Mouse (Mus musculus): ENCODE data around the gene Ntsr1.

The Ntsr1 gene

DNA sequence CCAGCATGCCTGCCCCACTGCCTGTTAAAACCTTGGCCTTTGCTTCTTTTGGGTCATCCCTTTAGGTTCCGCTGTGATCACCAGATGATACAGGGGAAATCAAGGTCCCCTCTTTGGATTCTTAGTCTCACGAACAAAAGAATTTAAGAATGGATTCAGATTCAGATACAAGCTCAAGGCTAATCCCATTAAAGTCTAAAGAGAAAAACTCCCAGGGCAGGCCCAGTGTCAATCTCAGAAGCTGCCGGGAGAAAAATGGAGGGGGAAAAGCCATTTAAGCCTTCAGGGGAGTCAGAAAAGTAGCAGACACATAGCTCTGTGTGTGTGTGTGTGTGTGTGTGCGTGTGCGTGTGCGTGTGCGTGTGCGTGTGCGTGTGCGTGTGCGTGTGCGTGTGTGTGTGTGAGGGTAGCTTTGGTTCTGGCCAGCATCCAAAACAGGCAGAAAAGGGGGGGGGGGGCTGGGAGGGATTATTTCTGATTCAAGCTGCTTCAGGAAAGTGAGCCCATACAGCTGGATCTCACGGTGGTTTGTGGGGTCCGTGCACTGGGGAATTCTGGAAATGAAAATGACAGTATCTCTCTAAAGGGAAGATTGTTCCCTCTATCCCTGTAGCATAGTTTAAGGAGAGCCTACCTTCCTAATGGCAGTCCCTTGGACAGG, 8.8 kb downstream of the Ntsr1 start:
- DNase-seq (ENCODE audit: low read depth, low spot score) = no peak

DNA sequence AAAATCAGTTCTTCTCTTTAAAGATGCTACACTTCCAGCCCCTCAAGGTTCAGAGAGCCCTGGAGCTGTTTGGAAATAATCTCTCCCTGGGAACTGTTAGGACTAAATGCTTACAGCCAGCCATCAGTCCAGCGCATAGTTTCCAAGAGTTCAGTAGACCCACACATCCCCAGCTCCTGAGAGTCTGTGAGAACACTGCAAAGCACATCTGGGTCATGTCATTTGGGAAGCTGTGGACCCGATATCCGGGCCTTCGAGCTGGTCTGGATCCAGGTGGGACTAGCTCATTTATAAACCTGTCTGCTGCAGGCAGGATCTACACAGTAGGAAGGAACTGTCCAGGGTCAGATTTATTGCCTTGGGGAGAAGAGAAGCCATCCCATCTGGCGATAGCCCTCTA, 11.1 kb downstream of the Ntsr1 start:
- DNase-seq (ENCODE audit: low read depth, low spot score) = no peak

DNA sequence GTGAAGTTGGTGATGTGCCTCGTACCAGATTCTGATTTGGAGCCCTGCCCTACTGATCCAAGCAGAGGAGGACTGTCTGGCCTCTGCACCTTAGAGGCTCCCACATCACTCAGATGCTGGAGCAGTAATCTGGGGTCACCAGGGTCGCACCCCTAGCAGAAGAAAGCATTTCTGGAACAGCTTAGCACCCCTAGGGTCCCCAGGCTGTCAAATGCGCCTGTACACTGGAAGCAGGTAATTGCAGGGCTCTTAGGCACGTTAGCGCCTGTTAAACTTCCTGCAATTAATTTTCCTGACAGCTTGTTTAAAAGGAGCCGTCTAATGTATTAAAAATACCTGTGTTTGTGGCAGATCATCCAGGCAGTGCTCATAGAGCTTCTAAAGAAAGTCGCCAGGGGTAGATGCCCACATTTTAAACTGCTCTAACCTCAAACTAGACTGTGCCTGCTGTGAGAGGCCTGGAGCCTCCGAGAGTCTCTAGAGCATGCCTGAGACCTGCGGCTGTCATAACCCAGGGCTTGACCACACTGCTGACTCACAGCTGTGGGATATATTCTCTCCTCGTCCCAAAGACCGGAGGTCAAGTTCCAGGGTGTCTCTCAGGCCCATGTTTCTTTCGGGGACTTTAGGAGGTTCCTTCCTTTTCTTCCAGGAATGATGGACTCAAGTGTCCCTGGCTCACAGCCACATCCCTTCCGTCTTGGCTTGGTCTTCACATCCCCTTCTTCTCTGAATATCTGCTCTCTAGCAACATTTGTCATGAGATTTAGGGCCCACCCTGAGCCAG, 12.3 kb downstream of the Ntsr1 start:
- peak; percentile 69 for DNase-seq (ENCODE audit: low read depth, low spot score)

DNA sequence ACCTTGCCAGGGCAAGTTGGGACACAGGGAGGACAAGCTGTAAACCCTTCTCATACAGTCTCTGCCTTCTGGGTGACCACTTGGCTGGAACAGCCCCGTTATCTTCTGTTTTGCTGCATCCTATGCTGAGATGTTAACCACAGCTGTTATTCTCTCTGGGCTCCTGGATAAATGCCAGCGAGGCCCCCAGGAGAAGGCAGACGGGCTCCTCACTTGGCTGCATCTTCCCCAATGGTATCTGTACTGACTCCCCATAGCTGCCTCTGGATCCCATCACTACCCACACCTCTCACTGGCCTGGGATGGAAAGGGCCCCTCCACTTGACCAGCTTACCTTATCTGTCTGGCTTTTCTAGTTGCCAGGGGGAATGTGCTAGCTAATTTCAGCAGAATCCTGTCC, 13.2 kb downstream of the Ntsr1 start:
- DNase-seq (ENCODE audit: low read depth, low spot score) = no peak

DNA sequence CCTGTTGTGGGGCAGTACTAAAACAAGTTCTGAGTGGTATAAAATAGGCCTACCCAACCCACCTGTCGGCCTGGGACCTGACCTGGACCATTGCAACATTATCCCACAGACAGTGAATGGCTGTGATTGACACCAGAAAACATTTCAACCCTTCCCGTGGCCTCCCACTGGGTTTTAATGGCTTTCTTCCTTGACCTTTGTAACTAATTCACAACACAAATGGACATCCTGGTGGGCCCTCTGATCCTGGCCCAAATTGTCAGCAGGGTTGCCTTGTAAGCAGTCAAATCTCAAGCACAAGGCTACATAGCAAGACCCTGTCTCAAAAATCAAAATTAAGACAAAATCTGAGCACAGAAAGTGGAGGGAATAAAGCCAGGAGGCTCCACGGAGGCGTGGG, 14.1 kb downstream of the Ntsr1 start:
- DNase-seq (ENCODE audit: low read depth, low spot score) = no peak

DNA sequence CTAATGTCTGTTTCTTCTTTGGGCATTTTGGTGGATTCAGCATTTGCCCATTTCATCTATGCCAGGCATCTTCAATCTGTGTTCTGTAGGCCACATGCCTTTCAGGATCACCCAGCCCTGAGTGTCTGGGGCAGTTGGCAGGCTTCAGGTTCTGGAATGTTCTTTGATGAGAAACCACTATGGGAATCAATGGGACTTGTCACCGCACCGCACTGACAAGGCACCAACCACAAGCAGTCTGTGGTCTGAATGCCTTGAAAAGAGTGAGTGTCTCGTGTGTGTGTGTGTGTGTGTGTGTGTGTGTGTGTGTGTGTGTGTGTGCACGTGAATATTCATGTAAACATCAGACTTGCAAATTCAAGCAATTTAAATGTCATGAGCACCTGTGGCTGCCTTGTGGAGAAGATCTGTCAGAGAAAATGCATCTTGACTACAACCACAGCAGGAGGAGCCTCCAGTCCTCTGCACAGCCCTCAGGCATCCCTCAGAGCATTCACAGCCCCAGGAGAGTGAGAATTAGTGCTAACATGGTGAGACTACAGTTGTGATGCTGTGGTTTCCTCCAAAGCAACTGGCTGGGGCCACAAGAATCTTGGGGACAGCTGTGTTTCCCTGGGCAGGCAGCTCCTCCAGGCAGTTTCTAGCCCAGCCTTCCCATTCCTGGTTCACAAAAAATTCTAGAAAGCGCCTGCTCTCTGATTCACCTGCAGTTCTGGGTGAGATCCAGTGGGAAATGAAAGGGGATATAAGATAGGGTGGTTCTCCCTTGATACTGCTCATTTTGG, 21.9 kb downstream of the Ntsr1 start:
- peak; percentile 25 for DNase-seq (ENCODE audit: low read depth, low spot score)

DNA sequence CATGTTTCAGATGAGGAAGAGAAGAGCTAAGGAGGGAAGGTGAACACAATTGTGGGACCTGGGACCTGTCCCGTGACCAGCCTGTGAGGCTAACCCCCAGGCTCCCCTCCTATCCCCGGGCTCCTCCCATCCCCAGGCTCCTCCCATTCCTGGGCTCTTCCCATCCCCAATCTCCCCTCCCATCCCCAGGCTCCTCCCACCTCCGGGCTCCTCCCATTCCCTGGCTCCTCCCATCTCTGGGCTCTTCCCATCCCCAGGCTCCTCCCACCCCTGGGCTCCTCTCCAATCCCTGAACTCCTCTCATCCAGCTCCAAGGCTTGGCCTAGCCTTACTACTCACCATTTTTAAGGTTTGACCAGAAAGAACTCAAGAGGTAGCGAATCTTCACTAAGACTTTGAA, 23.0 kb downstream of the Ntsr1 start:
- no peak for DNase-seq (ENCODE audit: low read depth, low spot score)

DNA sequence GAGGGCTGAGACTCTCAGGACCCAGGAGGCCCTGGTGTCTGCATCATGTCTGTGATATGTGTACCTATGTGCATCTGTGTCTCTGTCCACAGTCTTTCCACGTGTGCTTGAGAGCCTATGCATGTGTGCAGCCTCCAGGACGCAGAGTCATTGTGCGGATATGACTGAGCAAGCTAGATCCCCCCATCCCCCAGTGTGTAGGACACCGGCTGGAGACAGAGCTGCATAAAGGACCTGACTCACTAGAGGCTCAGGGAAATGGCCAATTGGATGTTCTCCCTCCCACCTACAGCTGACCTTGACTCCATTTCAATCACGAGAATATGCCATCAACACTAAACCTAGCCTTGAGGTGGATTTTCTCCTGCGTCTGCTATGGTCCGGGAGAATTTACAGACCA, 27.7 kb downstream of the Ntsr1 start:
- DNase-seq (ENCODE audit: low read depth, low spot score) = peak; percentile 20

DNA sequence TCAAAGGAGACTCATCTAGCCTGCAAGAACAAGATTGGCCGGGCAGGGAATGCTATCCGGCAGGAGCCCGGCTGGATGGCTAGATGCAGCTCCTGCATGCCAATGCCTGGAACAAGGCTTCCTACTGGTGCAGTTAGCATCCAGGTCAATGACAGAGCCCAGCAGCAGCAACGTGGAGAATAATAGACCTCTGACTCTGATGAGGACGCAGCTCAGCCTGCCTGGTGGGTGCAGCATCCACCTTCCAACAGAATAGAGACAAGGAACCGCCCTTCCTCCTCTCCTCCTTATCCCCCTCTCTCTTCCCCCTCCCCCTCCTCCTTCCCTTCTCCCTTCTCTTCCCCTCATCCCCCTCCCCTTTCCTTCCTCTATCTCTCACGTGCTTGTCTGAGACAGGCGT, 28.1 kb downstream of the Ntsr1 start:
- DNase-seq (ENCODE audit: low read depth, low spot score) = no peak

DNA sequence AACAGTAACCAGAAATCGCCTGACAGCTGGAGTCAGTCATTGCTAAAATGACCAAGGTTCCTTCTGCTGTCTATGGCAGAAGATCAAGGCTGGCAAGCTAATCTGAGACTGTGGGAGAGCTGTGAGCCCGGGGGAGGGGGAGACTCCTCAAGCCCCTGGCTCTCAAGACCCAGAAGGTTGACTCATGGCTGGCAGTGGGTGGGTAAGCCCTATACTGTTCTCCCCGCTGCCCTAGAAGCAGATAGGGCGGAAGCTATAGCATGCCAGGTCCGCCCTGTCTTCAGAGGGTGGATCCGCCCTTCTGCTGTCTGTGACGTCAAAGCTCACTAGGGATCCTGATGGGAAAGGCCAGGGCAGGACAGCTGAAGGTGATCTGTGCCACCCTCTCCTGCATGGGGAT, 30.4 kb downstream of the Ntsr1 start:
- DNase-seq (ENCODE audit: low read depth, low spot score) = no peak

DNA sequence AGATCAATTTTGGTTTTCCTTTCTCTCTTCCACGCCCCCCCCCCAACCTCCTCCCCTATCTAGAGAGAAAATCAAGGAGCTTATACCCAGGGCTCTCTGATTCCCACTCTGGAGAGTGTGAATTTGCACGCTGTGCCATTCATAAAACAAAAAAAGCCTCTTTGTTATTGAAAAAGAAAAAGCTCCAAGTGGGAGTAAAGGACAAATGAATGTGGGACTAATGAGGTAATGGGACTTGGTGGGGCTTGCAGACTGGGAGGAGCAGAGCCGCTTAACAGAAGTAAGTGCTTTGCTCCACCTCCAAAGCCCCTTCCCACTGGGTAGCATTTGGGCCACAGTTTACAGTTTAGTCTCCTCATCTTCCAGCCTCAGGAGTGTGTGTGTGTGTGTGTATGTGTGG, 30.8 kb downstream of the Ntsr1 start:
- no peak for DNase-seq (ENCODE audit: low read depth, low spot score)

DNA sequence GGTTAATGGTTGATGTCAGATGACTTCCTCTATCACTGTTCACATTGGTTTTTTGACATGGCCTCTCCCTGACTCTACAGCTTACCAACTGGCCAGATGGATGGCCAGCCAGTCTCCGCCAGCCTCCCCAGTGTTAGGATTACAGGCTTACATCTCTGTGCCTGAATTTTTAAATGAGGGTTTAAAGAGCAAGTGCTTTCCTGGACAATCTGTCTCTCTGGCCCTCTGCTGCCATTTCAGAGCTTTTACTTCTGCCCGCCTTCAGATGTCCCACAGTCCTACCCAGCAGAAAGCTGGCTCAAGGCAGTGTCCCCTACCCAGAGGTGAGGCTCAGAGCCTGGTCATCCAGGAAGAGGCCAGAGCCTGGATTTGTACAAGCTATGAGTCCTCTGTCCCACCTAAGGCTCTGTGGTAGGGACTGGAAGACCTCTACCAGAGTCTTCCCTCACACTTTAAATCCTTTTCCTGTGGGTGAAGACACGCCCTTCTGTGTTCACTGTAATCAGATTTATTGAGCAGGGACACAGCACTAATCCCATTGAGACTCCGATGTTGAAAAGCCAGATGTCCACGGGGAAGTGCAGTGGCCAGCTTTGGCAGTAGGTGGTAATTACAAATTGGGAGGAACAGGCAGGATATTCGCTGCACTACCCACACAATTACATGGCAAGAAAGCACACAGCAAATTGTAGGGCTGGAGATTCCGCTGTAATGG, 32.1 kb downstream of the Ntsr1 start:
- no peak for DNase-seq (ENCODE audit: low read depth, low spot score)

DNA sequence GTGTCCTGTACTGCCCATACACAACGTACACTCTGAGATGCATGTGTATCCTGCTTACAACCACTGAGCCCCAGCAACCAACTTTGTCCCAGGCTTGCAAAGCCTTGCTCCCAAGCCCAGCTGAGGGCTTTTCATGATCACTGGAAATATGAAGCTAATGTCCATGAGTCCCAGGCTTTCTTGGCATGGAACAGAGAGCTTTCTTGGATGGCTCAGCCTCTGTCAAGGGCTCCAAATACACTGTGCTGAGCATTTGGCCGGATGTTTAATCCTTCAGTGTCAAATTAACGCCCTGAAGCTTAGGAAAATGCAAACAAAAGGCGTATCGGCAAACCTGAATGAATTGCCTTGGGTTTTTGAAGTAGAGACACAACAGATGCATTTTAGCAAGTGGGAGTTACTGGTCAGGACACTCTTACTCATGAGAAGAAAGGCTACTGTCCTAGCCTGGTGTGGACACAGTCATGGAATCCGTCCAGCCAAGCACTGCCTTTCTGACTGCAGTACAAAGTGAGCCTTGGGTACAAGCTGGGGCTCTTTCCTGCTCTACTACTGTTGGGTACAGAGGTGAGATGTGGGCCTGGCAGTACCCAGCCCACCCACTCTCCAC, 32.7 kb downstream of the Ntsr1 start:
- DNase-seq (ENCODE audit: low read depth, low spot score) = peak; percentile 9

DNA sequence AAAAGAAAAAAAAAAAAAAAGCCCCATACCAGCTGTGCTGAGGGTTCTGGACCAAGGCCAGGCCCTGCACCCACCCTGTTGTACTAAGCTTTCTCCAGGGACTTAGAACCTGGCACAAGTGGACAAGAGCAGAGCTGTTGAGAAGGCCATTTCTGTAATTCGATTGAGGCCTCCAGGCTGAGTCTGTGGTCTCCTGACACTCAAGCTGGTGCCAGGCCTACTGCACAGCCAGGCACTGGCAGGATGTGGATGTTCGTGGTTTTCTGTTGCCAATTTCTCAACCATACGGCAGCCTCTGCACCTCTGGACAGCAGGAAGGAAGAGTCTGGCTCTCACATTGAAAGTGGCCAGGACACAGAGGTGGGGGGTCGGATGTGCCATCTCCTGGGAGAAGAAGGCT, 33.5 kb downstream of the Ntsr1 start:
- DNase-seq (ENCODE audit: low read depth, low spot score) = peak; percentile 35

DNA sequence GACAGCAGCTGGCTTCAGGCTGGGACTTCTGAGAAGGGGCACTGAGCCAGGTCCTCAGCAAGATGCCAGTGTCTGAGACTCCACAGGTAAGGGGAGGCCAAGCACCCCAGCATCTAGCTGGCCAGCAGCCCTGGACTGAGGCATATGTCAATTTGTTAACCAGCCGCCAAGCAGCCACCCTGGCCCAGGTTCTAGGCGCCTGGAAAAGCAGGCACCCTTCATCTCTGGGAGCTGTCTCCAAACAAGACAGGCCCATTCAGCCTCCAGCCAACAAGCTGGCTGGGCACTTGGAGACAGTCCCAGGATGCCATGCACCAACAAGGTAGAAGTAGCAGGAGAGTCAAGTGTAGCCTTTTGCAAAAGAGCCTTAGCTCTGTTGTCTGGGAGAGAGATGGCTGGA, 43.9 kb downstream of the Ntsr1 start:
- no peak for DNase-seq (ENCODE audit: low read depth, low spot score)

DNA sequence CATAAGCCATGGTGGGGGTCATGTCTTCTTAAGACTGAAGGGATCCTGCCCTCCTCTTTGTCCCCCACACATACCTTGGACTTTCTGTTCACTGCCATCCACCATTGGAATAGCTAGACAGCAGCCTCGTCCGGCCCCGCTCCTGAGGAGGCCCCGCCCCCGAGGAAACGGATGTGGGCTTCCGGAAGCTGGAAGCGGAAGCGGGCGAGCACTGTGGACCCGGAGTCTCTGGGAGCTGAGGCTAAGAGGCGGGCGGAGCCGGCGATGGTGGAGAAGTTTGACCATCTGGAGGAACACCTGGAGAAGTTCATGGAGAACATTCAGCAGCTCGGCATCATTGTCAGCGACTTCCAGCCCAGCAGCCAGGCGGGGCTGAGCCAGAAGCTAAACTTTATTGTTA, 45.3 kb downstream of the Ntsr1 start:
- DNase-seq (ENCODE audit: low read depth, low spot score) = no peak

DNA sequence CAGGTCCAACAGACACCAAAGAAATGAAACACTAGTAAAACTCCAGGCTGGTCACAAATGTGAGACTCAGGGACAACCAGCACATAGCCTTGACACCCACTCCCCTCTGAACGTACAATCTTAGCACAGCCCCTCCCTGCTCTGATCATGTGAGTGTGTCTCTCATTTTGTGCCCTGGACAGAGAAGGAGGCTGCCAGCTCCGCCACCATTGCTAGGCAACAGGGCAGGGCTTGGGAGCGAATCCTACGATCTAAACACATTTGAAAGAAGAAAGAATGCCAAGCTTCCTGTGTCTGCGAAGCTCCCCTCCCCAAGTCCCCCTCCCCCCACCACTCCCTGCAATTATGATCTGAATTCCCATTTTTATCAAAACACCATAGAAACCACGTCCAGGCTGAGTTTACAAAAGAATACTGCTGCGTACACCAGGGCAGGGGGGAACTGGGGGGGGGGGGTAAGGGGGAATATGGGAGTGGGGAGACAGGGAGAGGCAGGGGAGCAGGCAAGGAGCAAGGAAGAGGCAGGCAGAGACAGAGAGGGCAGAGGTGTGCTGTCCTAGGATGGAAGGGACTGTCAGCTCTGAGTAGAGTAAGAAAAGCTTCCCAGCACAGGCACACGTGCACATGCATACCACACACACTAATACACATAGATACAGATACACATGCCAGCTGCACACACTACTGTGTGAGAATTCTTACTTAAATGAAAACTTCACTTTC, 47.8 kb downstream of the Ntsr1 start:
- no peak for DNase-seq (ENCODE audit: low read depth, low spot score)

DNA sequence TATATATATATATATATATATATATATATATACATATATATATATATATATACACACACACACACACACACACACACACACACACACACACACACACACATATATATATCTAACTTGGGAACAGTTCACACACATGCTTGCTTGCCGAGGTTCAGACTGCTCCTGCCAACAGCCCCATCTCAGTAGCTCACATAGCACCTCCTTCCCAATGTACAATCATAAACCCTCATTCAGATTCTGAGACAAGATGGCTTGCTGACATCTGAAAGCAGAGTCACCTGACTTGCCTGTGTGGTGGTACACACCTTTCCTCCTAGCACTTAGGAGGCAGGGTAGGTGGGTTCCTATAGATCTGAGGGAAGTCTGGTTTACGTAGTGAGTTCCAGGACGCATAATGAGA, 52.6 kb downstream of the Ntsr1 start:
- no peak for DNase-seq (ENCODE audit: low read depth, low spot score)

DNA sequence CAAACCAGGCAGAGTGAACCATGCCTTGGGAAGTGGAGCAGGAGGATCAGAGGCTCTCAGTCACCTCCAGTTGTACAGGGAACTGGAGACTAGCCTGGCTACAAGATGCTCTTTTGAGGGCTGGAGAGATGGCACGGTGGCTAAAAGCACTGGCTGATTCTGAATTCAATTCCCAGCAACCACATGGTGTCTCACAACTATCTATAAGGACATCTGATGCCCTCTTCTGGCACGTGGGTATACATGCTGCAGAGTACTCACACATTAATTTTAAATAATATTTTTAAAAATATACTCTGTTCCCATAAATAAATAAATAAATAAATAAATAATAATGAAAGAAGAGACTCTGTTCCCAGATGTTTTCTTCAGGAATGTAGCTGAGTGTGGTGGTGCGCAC, 55.4 kb downstream of the Ntsr1 start:
- DNase-seq (ENCODE audit: low read depth, low spot score) = peak; percentile 68

DNA sequence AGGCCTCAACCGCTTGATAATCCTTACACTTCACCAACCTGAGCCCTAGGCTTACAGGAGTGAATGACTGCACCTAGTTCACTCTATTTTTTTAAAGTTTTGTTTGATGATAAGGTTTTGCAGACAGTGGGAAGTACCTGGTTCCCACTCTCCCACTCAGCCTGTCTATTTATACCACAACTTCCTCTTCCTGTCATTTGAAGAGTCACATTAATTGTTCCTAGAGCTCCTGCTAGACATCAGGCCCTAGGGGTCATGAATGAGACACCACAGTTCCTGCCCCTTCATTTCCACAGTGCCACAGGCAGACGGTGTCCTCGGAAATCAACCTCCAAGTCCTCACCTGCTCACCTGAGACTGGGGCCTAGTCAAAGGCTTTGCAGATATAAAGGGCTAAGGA, 56.7 kb downstream of the Ntsr1 start:
- no peak for DNase-seq (ENCODE audit: low read depth, low spot score)

DNA sequence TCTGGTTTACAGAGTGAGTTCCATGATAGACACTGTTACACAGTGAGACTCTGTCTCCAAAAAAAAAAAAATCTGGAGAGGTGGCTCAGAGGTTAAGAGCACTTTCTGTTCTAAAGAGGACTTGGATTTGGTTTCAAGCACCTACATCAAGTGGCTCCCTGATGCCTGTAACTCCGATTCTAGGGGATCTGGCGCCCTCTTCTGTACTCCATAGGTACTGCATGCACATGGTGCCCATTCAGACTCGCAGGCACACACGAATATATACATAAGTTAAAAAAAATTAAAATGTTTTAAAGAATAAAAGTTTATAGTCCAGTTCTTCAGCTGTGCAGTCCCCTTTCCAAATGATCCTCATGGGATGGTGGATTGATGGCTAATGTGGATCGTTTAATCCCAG, 60.5 kb downstream of the Ntsr1 start:
- peak; percentile 32 for DNase-seq (ENCODE audit: low read depth, low spot score)

Data from 3T3-L1 (cell line).